Mouse (Mus musculus) neural tube, embryonic 11.5 days (tissue): Measurements from ENCODE around the gene Mtif3. TPM values are rescaled to one million over a fixed set of nuclear protein-coding genes. Genes with fewer than 3 reads are reported as not detected.
"Not testable (repeated sequence)": the region's sequence is repeated elsewhere in the genome, so short reads cannot be mapped to it uniquely, and the experiment has no call there.

Source experiments
- ATAC-seq: fragments of 200-750 bp; cut with Nextera tagmentation; 2 replicates; pipeline ENCODE4 v1.8.0; 2017; ENCODE audit warnings: moderate number of reproducible peaks, mild to moderate bottlenecking, moderate TSS enrichment, moderate library complexity; ENCODE audit not compliant: insufficient read depth, low FRiP score, low TSS enrichment
- DNase-seq: peaks from one replicate; pipeline ENCODE4 v3.0.0-alpha.2; 2015; ENCODE audit warnings: low spot score
- H3K27ac ChIP-seq: fragments of 300-500 bp; sonication (generic); 2 replicates; pipeline ENCODE4 v1.5.1; 2014; ENCODE audit warnings: low read depth, mild to moderate bottlenecking, low read length
- H3K27me3 ChIP-seq: fragments of 300-500 bp; sonication (generic); 2 replicates; pipeline ENCODE4 v1.6.1; 2014; ENCODE audit warnings: mild to moderate bottlenecking, low read length, mixed read lengths; ENCODE audit not compliant: control insufficient read depth, insufficient read depth
- H3K36me3 ChIP-seq: fragments of 300-500 bp; sonication (generic); 2 replicates; pipeline ENCODE4 v1.6.1; 2014; ENCODE audit warnings: mild to moderate bottlenecking, low read length, moderate library complexity, mixed read lengths; ENCODE audit not compliant: control insufficient read depth, insufficient read depth
- H3K4me1 ChIP-seq: fragments of 300-500 bp; sonication (generic); 2 replicates; pipeline ENCODE4 v1.6.1; 2014; ENCODE audit warnings: low read length, mixed read lengths; ENCODE audit not compliant: control insufficient read depth, insufficient read depth
- H3K4me2 ChIP-seq: fragments of 300-500 bp; sonication (generic); 2 replicates; pipeline ENCODE4 v1.6.1; 2014; ENCODE audit warnings: low read depth, mild to moderate bottlenecking, moderate library complexity
- H3K4me3 ChIP-seq: fragments of 300-500 bp; sonication (generic); 2 replicates; pipeline ENCODE4 v1.5.1; 2014; ENCODE audit warnings: low read depth, low read length
- H3K9ac ChIP-seq: fragments of 300-500 bp; sonication (generic); 2 replicates; pipeline ENCODE4 v1.6.1; 2014; ENCODE audit warnings: mild to moderate bottlenecking, low read length
- H3K9me3 ChIP-seq: fragments of 300-500 bp; sonication (generic); 2 replicates; pipeline ENCODE4 v1.6.1; 2016; ENCODE audit warnings: low read length; ENCODE audit not compliant: control insufficient read depth
- WGBS: fragments of 180-500 bp; shearing (Covaris S2); extraction: QIAGEN DNeasy Blood & Tissue Kit; methylation state at CpG from one replicate; pipeline ENCODE4 v1.1.7; 2014; 5-methylcytosine and 5-hydroxymethylcytosine counted together
- polyA plus RNA-seq: library from polyadenylated mRNA; unstranded; fragments of >200 nt; fragmentation: Nextera tagmentation; extraction: Ambion mirVana; gene quantifications from 2 replicates; pipeline ENCODE4 v1.2.1, GENCODE M21; 2014

Mtif3 gene
- polyA plus RNA-seq, 1 experiment from 2014 or later = 27.7 TPM

GRCm38 (mm10) chr5:146944568-146944967 is 19.0 kb downstream of the Mtif3 start:
- WGBS = 95% methylated on average over 2 of the region's 2 CpGs
- Histone ChIP-seq H3K4me2 (no peak overlapping the region), H3K9me3 (no peaks in the 10 kb centered on the region), H3K36me3 (no peaks in the 10 kb centered on the region), H3K27ac (no peak overlapping the region), H3K4me3 (no peak overlapping the region), H3K4me1 (peaks cover 6% of the 10 kb centered on the region), H3K27me3 (no peaks in the 10 kb centered on the region), H3K9ac (no peak overlapping the region)
- ATAC-seq (no peak), DNase-seq (no peak)

GRCm38 (mm10) chr5:146942965-146943364 is 20.6 kb downstream of the Mtif3 start:
- ATAC-seq = no peak
- Histone ChIP-seq H3K27ac (no peak overlapping the region), H3K36me3 (no peaks in the 10 kb centered on the region), H3K4me1 (no peaks in the 10 kb centered on the region), H3K9ac (no peak overlapping the region), H3K4me3 (no peak overlapping the region), H3K4me2 (no peak overlapping the region), H3K27me3 (no peaks in the 10 kb centered on the region), H3K9me3 (no peaks in the 10 kb centered on the region)
- WGBS = 78% methylated on average over 15 of the region's 15 CpGs
- DNase-seq = no peak

- not testable (repeated sequence) for H3K9me3 ChIP-seq, H3K4me3 ChIP-seq, H3K27ac ChIP-seq, ATAC-seq, H3K27me3 ChIP-seq, H3K4me2 ChIP-seq, H3K9ac ChIP-seq, DNase-seq, H3K36me3 ChIP-seq, H3K4me1 ChIP-seq
- WGBS = 62% methylated on average over 2 of the region's 2 CpGs
Measured at GRCm38 (mm10) chr5:146941939-146942338, 21.7 kb downstream of the Mtif3 start.

GRCm38 (mm10) chr5:146940219-146940618 is 23.4 kb downstream of the Mtif3 start:
- Histone ChIP-seq H3K36me3 (no peaks in the 10 kb centered on the region), H3K4me2 (no peak overlapping the region), H3K9me3 (no peaks in the 10 kb centered on the region), H3K27me3 (no peaks in the 10 kb centered on the region), H3K4me3 (no peak overlapping the region), H3K27ac (no peak overlapping the region), H3K9ac (no peak overlapping the region), H3K4me1 (no peaks in the 10 kb centered on the region)
- 22% methylated on average over 7 of the region's 7 CpGs for WGBS
- ATAC-seq (no peak), DNase-seq (no peak)

DNA sequence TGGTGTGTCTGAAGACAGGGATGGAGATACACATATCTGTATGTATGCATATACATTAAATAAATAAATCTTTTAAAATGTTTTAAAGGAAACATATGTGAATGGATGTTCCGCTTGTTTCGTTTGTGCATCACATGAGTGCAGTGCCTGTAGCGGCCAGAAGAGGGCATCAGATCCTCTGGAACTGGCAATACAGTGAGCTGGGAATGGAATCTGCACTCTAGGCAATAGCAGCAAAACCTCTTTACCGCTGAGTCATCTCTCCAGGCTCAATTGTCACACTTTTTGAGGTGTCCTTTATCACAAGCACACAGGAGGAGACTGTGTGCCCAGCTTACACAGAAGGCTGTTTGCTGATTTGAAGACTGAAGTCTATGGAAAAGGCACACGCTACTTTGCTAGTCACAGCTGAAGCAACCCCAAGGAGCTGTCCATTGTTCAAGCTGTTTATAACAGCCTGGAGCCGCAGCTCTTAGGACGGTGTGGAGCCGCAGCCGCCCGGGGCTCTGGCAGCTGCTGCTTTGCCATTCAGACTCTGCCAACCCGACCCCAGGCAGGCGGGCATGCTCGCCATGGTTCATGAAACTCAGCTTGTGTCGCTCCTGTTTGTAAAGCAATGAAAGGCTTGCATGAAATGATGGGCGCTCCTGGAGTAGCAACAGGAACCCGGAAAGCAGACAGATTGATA is 24.3 kb downstream of the Mtif3 start:
- ATAC-seq = no peak
- 79% methylated on average over 16 of the region's 16 CpGs for WGBS
- H3K4me2 ChIP-seq = no peak overlapping the region

GRCm38 (mm10) chr5:146937541-146938503 is 25.8 kb downstream of the Mtif3 start:
- H3K27me3 ChIP-seq = no peaks in the 10 kb centered on the region
- no peak for DNase-seq
- no peak overlapping the region for H3K4me3 ChIP-seq
- H3K4me2 ChIP-seq = no peak overlapping the region
- no peaks in the 10 kb centered on the region for H3K9me3 ChIP-seq
- no peak for ATAC-seq
- 87% methylated on average over 32 of the region's 32 CpGs for WGBS
- H3K9ac ChIP-seq = no peak overlapping the region
- H3K36me3 ChIP-seq = no peaks in the 10 kb centered on the region
- no peak overlapping the region for H3K27ac ChIP-seq
- H3K4me1 ChIP-seq = no peaks in the 10 kb centered on the region

More for the DNA sequence above, 24.3 kb downstream of the Mtif3 start:
- Histone ChIP-seq H3K9ac (no peak overlapping the region), H3K36me3 (no peaks in the 10 kb centered on the region), H3K27me3 (no peaks in the 10 kb centered on the region), H3K4me1 (no peaks in the 10 kb centered on the region), H3K4me3 (no peak overlapping the region), H3K27ac (no peak overlapping the region), H3K9me3 (no peaks in the 10 kb centered on the region)
- no peak for DNase-seq

- no peaks in the 10 kb centered on the region for H3K4me1 ChIP-seq
- H3K27ac ChIP-seq = no peak overlapping the region
- no peaks in the 10 kb centered on the region for H3K27me3 ChIP-seq
- no peak overlapping the region for H3K4me3 ChIP-seq
- no peak overlapping the region for H3K9ac ChIP-seq
- H3K36me3 ChIP-seq = no peaks in the 10 kb centered on the region
- H3K4me2 ChIP-seq = no peak overlapping the region
- H3K9me3 ChIP-seq = no peaks in the 10 kb centered on the region
- WGBS = 89% methylated on average over 12 of the region's 12 CpGs
- no peak for ATAC-seq
- DNase-seq = no peak
Measured at GRCm38 (mm10) chr5:146933466-146933865, 30.1 kb downstream of the Mtif3 start.

- no peak for DNase-seq
- ATAC-seq = no peak
- no peaks in the 10 kb centered on the region for H3K27me3 ChIP-seq
- H3K9me3 ChIP-seq = no peaks in the 10 kb centered on the region
- no peak overlapping the region for H3K4me2 ChIP-seq
- no peak overlapping the region for H3K4me3 ChIP-seq
- no peaks in the 10 kb centered on the region for H3K4me1 ChIP-seq
- no peaks in the 10 kb centered on the region for H3K36me3 ChIP-seq
- H3K9ac ChIP-seq = no peak overlapping the region
- 81% methylated on average over 16 of the region's 16 CpGs for WGBS
- H3K27ac ChIP-seq = no peak overlapping the region
Measured at GRCm38 (mm10) chr5:146931904-146932553, 31.6 kb downstream of the Mtif3 start.
